Mouse (Mus musculus): ENCODE measurements around the gene Frmd4a. TPM values are rescaled to one million over a fixed set of nuclear protein-coding genes. Genes with fewer than 3 reads are reported as not detected.

Frmd4a gene
- polyA plus RNA-seq, 1 experiment = 46.5 TPM

DNA sequence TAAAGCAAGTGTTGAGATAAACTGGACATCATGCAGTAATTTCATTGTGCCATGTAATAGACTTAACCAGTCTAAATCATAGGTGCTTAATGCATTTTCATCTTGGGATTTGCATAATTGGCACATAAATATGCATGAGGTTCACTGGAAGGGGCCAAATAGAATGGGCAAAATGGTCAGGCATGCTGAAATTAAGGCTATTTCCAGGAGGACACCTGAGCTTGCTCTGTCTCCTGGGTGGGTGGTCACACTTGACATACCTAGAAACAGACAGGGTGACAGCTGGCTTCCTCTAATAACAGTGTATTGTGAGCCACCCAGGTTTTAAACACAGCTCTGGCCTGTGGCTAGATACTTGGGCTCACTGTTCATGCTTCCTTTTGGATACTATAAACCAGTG lies 137.9 kb downstream of the Frmd4a start:
- DNase-seq = no peak
- Histone ChIP-seq H3K4me1 (ENCODE audit: control insufficient read depth, insufficient read depth, low read length) (no peaks in the 10 kb centered on the region), H3K4me3 (replicated peaks; ENCODE audit: extremely low read depth, low read depth, low read length) (no peak overlapping the region)
- TF ChIP-seq CTCF (IDR thresholded peaks at IDR 0.05; ENCODE audit: insufficient read depth, low read length) (no peak), POLR2A (IDR thresholded peaks at IDR 0.05; ENCODE audit: borderline replicate concordance, extremely low read depth, low read depth, low read length) (no peak)

- Histone ChIP-seq H3K4me1 (ENCODE audit: control insufficient read depth, insufficient read depth, low read length) (no peaks in the 10 kb centered on the region), H3K4me3 (replicated peaks; ENCODE audit: extremely low read depth, low read depth, low read length) (no peak overlapping the region)
- no peak for TF ChIP-seq POLR2A (IDR thresholded peaks at IDR 0.05; ENCODE audit: borderline replicate concordance, extremely low read depth, low read depth, low read length)
- TF ChIP-seq CTCF (IDR thresholded peaks at IDR 0.05; ENCODE audit: insufficient read depth, low read length) = no peak
- no peak for DNase-seq
Measured at GRCm38 (mm10) chr2:4156511-4156910, 139.0 kb downstream of the Frmd4a start.

- DNase-seq = no peak
- H3K4me1 ChIP-seq (ENCODE audit: control insufficient read depth, insufficient read depth, low read length) = no peaks in the 10 kb centered on the region
- TF ChIP-seq CTCF (IDR thresholded peaks at IDR 0.05; ENCODE audit: insufficient read depth, low read length) (no peak), POLR2A (IDR thresholded peaks at IDR 0.05; ENCODE audit: borderline replicate concordance, extremely low read depth, low read depth, low read length) (no peak)
- 89% methylated on average over 4 of the region's 4 CpGs for WGBS
- H3K4me3 ChIP-seq (replicated peaks; ENCODE audit: extremely low read depth, low read depth, low read length) = no peak overlapping the region
Measured at GRCm38 (mm10) chr2:4157396-4157795, 139.9 kb downstream of the Frmd4a start.

DNA sequence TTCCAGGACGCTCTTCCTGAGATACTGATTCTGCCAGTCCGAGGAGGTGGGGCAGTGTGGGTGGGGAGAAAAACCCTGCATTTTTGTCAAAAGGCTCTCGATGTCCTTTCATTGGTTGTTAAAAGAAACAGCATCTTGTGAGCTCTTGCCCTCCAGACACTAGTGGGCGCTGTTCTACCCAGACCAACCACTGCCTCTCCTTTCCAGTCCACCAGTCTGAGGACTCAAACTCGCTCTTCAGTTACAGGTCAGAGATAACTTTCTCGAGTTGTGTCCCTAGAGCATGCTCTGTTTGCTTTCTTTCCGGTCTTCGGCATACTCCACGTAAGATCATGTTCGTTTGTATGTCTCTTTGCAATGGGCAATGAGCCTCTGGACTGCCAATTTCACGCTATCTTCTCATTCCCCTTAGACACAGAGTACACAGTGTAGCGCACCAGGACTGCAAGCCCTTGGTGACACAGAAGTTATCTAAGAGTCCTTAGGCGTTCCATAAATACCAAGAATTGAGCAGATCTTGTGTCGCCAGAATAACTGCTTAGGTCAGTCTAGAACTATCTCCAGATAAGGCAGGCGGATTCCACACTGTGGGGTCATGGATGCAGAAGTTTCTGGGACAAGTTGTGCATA lies 142.2 kb downstream of the Frmd4a start:
- no peak overlapping the region for H3K4me3 ChIP-seq (replicated peaks; ENCODE audit: extremely low read depth, low read depth, low read length)
- no peak for TF ChIP-seq POLR2A (IDR thresholded peaks at IDR 0.05; ENCODE audit: borderline replicate concordance, extremely low read depth, low read depth, low read length)
- TF ChIP-seq CTCF (IDR thresholded peaks at IDR 0.05; ENCODE audit: insufficient read depth, low read length) = peak; percentile 52; the same call in 1 of the 2 replicates
- WGBS = 66% methylated on average over 15 of the region's 15 CpGs
- DNase-seq = peak; percentile 6
- H3K4me1 ChIP-seq (ENCODE audit: control insufficient read depth, insufficient read depth, low read length) = no peaks in the 10 kb centered on the region

- WGBS = 54% methylated on average over 2 of the region's 2 CpGs
- H3K4me1 ChIP-seq (ENCODE audit: control insufficient read depth, insufficient read depth, low read length) = no peaks in the 10 kb centered on the region
- H3K4me3 ChIP-seq (replicated peaks; ENCODE audit: extremely low read depth, low read depth, low read length) = no peak overlapping the region
- DNase-seq = no peak
- TF ChIP-seq POLR2A (IDR thresholded peaks at IDR 0.05; ENCODE audit: borderline replicate concordance, extremely low read depth, low read depth, low read length) = no peak
- no peak for TF ChIP-seq CTCF (IDR thresholded peaks at IDR 0.05; ENCODE audit: insufficient read depth, low read length)
Measured at GRCm38 (mm10) chr2:4166191-4166590, 148.7 kb downstream of the Frmd4a start.

DNA sequence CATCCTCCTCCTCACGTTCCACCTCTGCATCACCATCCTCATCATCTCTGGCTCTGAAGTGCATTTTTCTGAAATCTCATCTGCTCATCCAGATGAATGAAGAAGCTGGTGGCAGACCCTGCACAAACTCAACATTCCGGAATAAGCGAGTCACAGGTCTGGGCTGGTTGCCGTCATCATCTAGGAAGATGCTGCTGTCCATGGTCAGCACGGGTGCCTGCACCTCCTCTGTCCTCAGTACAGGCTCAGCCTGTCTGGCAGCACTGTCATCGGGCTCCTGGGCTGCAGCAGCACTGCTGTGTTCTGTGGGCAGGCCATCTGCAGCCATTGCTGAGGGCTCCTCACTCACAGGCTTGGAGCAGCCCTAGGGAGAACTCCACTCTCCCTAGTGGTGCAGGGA lies 149.6 kb downstream of the Frmd4a start:
- Histone ChIP-seq H3K4me1 (ENCODE audit: control insufficient read depth, insufficient read depth, low read length) (no peaks in the 10 kb centered on the region), H3K4me3 (replicated peaks; ENCODE audit: extremely low read depth, low read depth, low read length) (no peak overlapping the region)
- 86% methylated on average over 6 of the region's 6 CpGs for WGBS
- no peak for DNase-seq
- TF ChIP-seq CTCF (IDR thresholded peaks at IDR 0.05; ENCODE audit: insufficient read depth, low read length) = no peak

- no peak overlapping the region for H3K4me3 ChIP-seq (replicated peaks; ENCODE audit: extremely low read depth, low read depth, low read length)
- DNase-seq = no peak
- 75% methylated on average over 10 of the region's 10 CpGs for WGBS
- no peaks in the 10 kb centered on the region for H3K4me1 ChIP-seq (ENCODE audit: control insufficient read depth, insufficient read depth, low read length)
- TF ChIP-seq POLR2A (IDR thresholded peaks at IDR 0.05; ENCODE audit: borderline replicate concordance, extremely low read depth, low read depth, low read length) (no peak), CTCF (IDR thresholded peaks at IDR 0.05; ENCODE audit: insufficient read depth, low read length) (no peak)
Measured at GRCm38 (mm10) chr2:4169726-4170125, 152.2 kb downstream of the Frmd4a start.

GRCm38 (mm10) chr2:4170189-4170588 lies 152.7 kb downstream of the Frmd4a start:
- no peak overlapping the region for H3K4me3 ChIP-seq (replicated peaks; ENCODE audit: extremely low read depth, low read depth, low read length)
- 61% methylated on average over 4 of the region's 4 CpGs for WGBS
- TF ChIP-seq CTCF (IDR thresholded peaks at IDR 0.05; ENCODE audit: insufficient read depth, low read length) (no peak), POLR2A (IDR thresholded peaks at IDR 0.05; ENCODE audit: borderline replicate concordance, extremely low read depth, low read depth, low read length) (no peak)
- no peaks in the 10 kb centered on the region for H3K4me1 ChIP-seq (ENCODE audit: control insufficient read depth, insufficient read depth, low read length)
- DNase-seq = no peak

GRCm38 (mm10) chr2:4184991-4185390 lies 167.5 kb downstream of the Frmd4a start:
- no peak for DNase-seq

GRCm38 (mm10) chr2:4187521-4187920 lies 170.0 kb downstream of the Frmd4a start:
- Histone ChIP-seq H3K4me3 (replicated peaks; ENCODE audit: extremely low read depth, low read depth, low read length) (no peak overlapping the region), H3K4me1 (ENCODE audit: control insufficient read depth, insufficient read depth, low read length) (no peaks in the 10 kb centered on the region)
- WGBS = 44% methylated on average over 4 of the region's 4 CpGs
- DNase-seq = no peak
- TF ChIP-seq CTCF (IDR thresholded peaks at IDR 0.05; ENCODE audit: insufficient read depth, low read length) = no peak
- TF ChIP-seq POLR2A (IDR thresholded peaks at IDR 0.05; ENCODE audit: borderline replicate concordance, extremely low read depth, low read depth, low read length) = no peak

More at GRCm38 (mm10) chr2:4184991-4185390, 167.5 kb downstream of the Frmd4a start:
- TF ChIP-seq CTCF (IDR thresholded peaks at IDR 0.05; ENCODE audit: insufficient read depth, low read length) (no peak), POLR2A (IDR thresholded peaks at IDR 0.05; ENCODE audit: borderline replicate concordance, extremely low read depth, low read depth, low read length) (no peak)
- no peaks in the 10 kb centered on the region for H3K4me1 ChIP-seq (ENCODE audit: control insufficient read depth, insufficient read depth, low read length)
- no peak overlapping the region for H3K4me3 ChIP-seq (replicated peaks; ENCODE audit: extremely low read depth, low read depth, low read length)
- WGBS = 88% methylated on average over 8 of the region's 8 CpGs
